Mouse (Mus musculus) midbrain, embryonic 16.5 days (tissue): ENCODE measurements around the gene Ube2t. TPM values are rescaled to one million over a fixed set of nuclear protein-coding genes. Genes with fewer than 3 reads are reported as not detected.

ENCODE experiments used
- ATAC-seq: fragments of 200-750 bp; cut with Nextera tagmentation; 2 replicates; pipeline ENCODE4 v1.8.0; 2017; ENCODE audit warnings: moderate TSS enrichment
- H3K27ac ChIP-seq: fragments of 300-500 bp; sonication (generic); 2 replicates; pipeline ENCODE4 v1.5.1; 2014; ENCODE audit warnings: mild to moderate bottlenecking, low read length, mixed read lengths
- H3K27me3 ChIP-seq: fragments of 300-500 bp; sonication (generic); 2 replicates; pipeline ENCODE4 v1.6.1; 2014; ENCODE audit warnings: low read depth, low read length, mixed read lengths; ENCODE audit not compliant: control insufficient read depth, insufficient read depth
- H3K36me3 ChIP-seq: fragments of 300-500 bp; sonication (generic); 2 replicates; pipeline ENCODE4 v1.6.1; 2014; ENCODE audit warnings: mild to moderate bottlenecking, low read length, moderate library complexity, mixed read lengths; ENCODE audit not compliant: control insufficient read depth, insufficient read depth
- H3K4me1 ChIP-seq: fragments of 300-500 bp; sonication (generic); 2 replicates; pipeline ENCODE4 v1.6.1; 2014; ENCODE audit warnings: mild to moderate bottlenecking, low read length, mixed read lengths; ENCODE audit not compliant: control insufficient read depth, insufficient read depth
- H3K4me2 ChIP-seq: fragments of 300-500 bp; sonication (generic); 2 replicates; pipeline ENCODE4 v1.6.1; 2014; ENCODE audit warnings: mild to moderate bottlenecking, low read length, mixed read lengths
- H3K4me3 ChIP-seq: fragments of 300-500 bp; sonication (generic); 2 replicates; pipeline ENCODE4 v1.5.1; 2014; ENCODE audit warnings: low read depth, mild to moderate bottlenecking, low read length, moderate library complexity, mixed read lengths
- H3K9ac ChIP-seq: fragments of 300-500 bp; sonication (generic); 2 replicates; pipeline ENCODE4 v1.6.1; 2014; ENCODE audit warnings: low read depth, low read length, mixed read lengths
- H3K9me3 ChIP-seq: fragments of 300-500 bp; sonication (generic); replicated peaks from 2 replicates; pipeline ENCODE4 v1.6.1; 2014; ENCODE audit warnings: mild to moderate bottlenecking, low read length, mixed read lengths; ENCODE audit not compliant: control insufficient read depth, poor library complexity, severe bottlenecking
- WGBS: fragments of 180-500 bp; shearing (Covaris S2); extraction: QIAGEN DNeasy Blood & Tissue Kit; methylation state at CpG from one replicate; pipeline ENCODE4 v1.1.7; 2014; 5-methylcytosine and 5-hydroxymethylcytosine counted together
- polyA plus RNA-seq: library from polyadenylated mRNA; unstranded; fragments of >200 nt; fragmentation: Nextera tagmentation; extraction: Ambion mirVana; gene quantifications from 2 replicates; pipeline ENCODE4 v1.2.1, GENCODE M21; 2015

Gene Ube2t
- polyA plus RNA-seq, 1 experiment from 2014 or later: 9.7 TPM

DNA sequence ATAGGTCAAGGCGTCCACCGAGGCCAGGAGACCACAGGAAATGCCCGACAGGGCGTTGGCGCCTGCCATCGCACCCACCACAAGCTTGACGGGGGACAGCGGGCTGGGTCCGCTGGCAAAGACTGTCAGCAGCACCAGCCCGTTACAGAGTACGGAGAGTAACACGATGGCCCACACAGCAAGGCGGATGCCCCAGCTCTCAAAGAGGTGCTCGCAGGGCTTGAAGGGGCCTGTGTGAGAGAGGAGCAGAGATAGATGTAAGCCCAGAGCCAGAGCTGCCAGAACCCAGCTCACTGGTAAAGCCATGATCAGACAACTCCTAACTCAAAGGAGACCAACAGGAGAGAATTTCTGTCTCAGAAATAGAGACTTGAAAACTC is 25.6 kb downstream of the Ube2t start:
- H3K9ac ChIP-seq: peak overlapping the region; percentile 68
- peak; percentile 63 for ATAC-seq
- H3K36me3 ChIP-seq: no peaks in the 10 kb centered on the region
- peak overlapping the region; percentile 80 for H3K4me2 ChIP-seq
- peaks cover 4% of the 10 kb centered on the region; the same call in 1 of the 2 replicates for H3K4me1 ChIP-seq
- WGBS: 9% methylated on average over 14 of the region's 14 CpGs
- H3K9me3 ChIP-seq: no peaks in the 10 kb centered on the region
- H3K4me3 ChIP-seq: peak overlapping the region; percentile 38
- no peak overlapping the region for H3K27ac ChIP-seq
- H3K27me3 ChIP-seq: no peaks in the 10 kb centered on the region

GRCm38 (mm10) chr1:134989372-134989771 is 27.0 kb downstream of the Ube2t start:
- Histone ChIP-seq H3K27ac (no peak overlapping the region), H3K9ac (no peak overlapping the region), H3K27me3 (no peaks in the 10 kb centered on the region), H3K9me3 (no peaks in the 10 kb centered on the region), H3K4me2 (no peak overlapping the region), H3K4me1 (peaks cover 4% of the 10 kb centered on the region; the same call in 1 of the 2 replicates), H3K36me3 (no peaks in the 10 kb centered on the region), H3K4me3 (no peak overlapping the region)
- WGBS: 7% methylated on average over 7 of the region's 7 CpGs
- no peak for ATAC-seq

- ATAC-seq: no peak
- H3K36me3 ChIP-seq: no peaks in the 10 kb centered on the region
- no peak overlapping the region for H3K4me2 ChIP-seq
- H3K9me3 ChIP-seq: no peaks in the 10 kb centered on the region
- no peak overlapping the region for H3K4me3 ChIP-seq
- no peak overlapping the region for H3K27ac ChIP-seq
- no peak overlapping the region for H3K9ac ChIP-seq
- H3K27me3 ChIP-seq: no peaks in the 10 kb centered on the region
- WGBS: 60% methylated on average over 8 of the region's 8 CpGs
- peaks cover 4% of the 10 kb centered on the region; the same call in 1 of the 2 replicates for H3K4me1 ChIP-seq
Measured at GRCm38 (mm10) chr1:134992046-134992645, 29.8 kb downstream of the Ube2t start.

- ATAC-seq: no peak
- Histone ChIP-seq H3K36me3 (no peaks in the 10 kb centered on the region), H3K4me2 (no peak overlapping the region), H3K9ac (no peak overlapping the region), H3K9me3 (no peaks in the 10 kb centered on the region), H3K4me1 (no peaks in the 10 kb centered on the region), H3K4me3 (no peak overlapping the region), H3K27me3 (no peaks in the 10 kb centered on the region), H3K27ac (no peak overlapping the region)
- 79% methylated on average over 3 of the region's 3 CpGs for WGBS
Measured at GRCm38 (mm10) chr1:134994739-134995138, 32.4 kb downstream of the Ube2t start.

DNA sequence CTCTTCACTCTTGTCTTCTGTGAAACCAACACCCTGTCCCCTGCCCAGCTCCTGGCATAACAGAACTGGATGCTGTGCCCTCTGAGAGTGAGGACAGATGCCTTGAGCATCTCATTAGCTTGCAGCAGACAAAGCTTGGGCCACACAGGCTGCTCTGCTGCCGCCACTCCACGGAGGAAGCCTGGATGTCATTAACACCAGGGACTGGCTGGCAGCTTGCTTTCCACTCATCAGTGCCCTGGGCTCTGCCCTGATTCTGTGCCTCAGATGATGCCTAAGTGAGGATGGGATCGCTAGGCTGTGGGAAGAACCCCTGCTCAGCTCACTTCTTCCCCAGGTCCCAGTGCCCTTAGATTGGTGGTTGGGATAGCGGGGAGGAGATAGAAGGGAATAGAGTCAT is 33.1 kb downstream of the Ube2t start:
- H3K27me3 ChIP-seq: no peaks in the 10 kb centered on the region
- ATAC-seq: no peak
- no peak overlapping the region for H3K4me3 ChIP-seq
- no peak overlapping the region for H3K4me2 ChIP-seq
- no peaks in the 10 kb centered on the region for H3K4me1 ChIP-seq
- no peaks in the 10 kb centered on the region for H3K9me3 ChIP-seq
- no peaks in the 10 kb centered on the region for H3K36me3 ChIP-seq
- H3K9ac ChIP-seq: no peak overlapping the region
- WGBS: 38% methylated on average over 4 of the region's 4 CpGs
- no peak overlapping the region for H3K27ac ChIP-seq

DNA sequence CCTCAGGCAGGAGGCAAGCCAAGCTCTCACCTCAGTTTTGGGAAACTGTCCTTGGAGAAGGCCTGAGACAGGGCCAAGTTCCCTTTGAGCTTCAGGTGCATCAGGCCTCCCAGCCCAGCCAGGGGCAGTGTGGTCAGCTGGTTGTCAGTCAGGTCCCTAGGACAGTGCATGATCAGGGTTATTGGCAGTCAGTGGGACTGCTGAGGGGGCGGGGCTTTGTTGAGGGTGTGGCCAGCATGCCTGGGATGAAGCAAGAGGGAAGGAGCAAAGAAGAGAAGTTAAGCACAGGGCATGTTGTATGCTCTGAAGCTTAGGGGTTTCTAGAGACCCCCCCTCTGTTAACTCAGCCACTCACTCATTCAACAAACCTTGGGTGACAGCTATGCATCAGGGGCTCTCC is 33.6 kb downstream of the Ube2t start:
- WGBS: 17% methylated on average over 1 of the region's 1 CpGs
- Histone ChIP-seq H3K9me3 (no peaks in the 10 kb centered on the region), H3K4me2 (no peak overlapping the region), H3K4me1 (no peaks in the 10 kb centered on the region), H3K9ac (no peak overlapping the region), H3K36me3 (no peaks in the 10 kb centered on the region), H3K27ac (no peak overlapping the region), H3K27me3 (no peaks in the 10 kb centered on the region), H3K4me3 (no peak overlapping the region)
- no peak for ATAC-seq

DNA sequence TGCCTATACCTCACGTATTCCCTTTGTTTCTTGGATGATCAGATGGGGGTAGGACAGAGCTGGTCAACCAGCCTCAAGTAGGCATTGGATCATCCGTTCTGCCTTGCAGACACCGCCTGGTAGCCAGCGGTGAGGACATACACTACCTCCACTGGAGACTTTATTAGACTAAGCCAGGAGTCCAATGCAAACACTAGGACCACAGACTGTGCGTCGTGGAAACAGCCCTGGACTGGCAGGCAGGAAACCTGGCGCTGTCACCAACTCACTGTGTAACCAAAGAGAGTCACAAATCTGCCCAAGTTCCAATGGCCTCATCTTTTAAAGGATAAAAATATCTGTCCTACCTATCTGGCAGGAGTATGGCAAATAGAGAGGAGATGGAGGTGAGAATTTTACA is 34.1 kb downstream of the Ube2t start:
- WGBS: 83% methylated on average over 7 of the region's 7 CpGs
- no peak overlapping the region for H3K9ac ChIP-seq
- no peak for ATAC-seq

DNA sequence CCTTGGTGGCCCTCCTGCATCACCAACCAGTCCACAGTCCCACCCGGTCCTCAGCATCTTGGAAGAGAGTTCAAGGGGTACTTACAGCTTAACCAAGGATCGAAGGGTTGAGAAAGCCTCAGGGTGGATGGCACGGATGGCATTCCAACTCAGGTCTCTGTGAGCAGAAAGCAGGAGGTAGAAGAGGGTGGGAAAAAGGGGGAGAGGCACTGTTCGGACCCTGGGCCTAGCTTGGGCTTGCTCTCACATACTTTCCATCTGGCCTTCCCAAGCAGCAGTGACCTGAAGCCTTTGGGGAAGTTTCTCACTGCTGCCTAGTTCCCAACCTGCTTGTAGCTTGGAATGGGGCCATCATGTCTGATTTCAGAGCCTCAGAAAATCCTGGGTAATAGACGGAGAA is 35.2 kb downstream of the Ube2t start:
- H3K27me3 ChIP-seq: no peaks in the 10 kb centered on the region
- no peaks in the 10 kb centered on the region for H3K36me3 ChIP-seq
- no peak overlapping the region for H3K4me2 ChIP-seq
- H3K27ac ChIP-seq: no peak overlapping the region
- H3K4me3 ChIP-seq: no peak overlapping the region
- no peaks in the 10 kb centered on the region for H3K4me1 ChIP-seq
- ATAC-seq: no peak
- no peak overlapping the region for H3K9ac ChIP-seq
- no peaks in the 10 kb centered on the region for H3K9me3 ChIP-seq
- 83% methylated on average over 5 of the region's 5 CpGs for WGBS

More for the DNA sequence above, 34.1 kb downstream of the Ube2t start:
- Histone ChIP-seq H3K4me3 (no peak overlapping the region), H3K9me3 (no peaks in the 10 kb centered on the region), H3K27ac (no peak overlapping the region), H3K27me3 (no peaks in the 10 kb centered on the region), H3K4me2 (no peak overlapping the region), H3K4me1 (no peaks in the 10 kb centered on the region), H3K36me3 (no peaks in the 10 kb centered on the region)

GRCm38 (mm10) chr1:134998231-134998630 is 35.9 kb downstream of the Ube2t start:
- H3K36me3 ChIP-seq: no peaks in the 10 kb centered on the region
- H3K4me2 ChIP-seq: no peak overlapping the region
- no peak for ATAC-seq
- H3K27me3 ChIP-seq: no peaks in the 10 kb centered on the region
- no peak overlapping the region for H3K4me3 ChIP-seq
- WGBS: 79% methylated on average over 8 of the region's 8 CpGs
- H3K27ac ChIP-seq: no peak overlapping the region
- 0 out of 2 replicates have a peak, but pooled peaks cover under 1% of the 10 kb centered on the region for H3K4me1 ChIP-seq
- H3K9me3 ChIP-seq: no peaks in the 10 kb centered on the region
- no peak overlapping the region for H3K9ac ChIP-seq
